Mouse (Mus musculus) forebrain, embryonic 16.5 days (tissue): Measurements from ENCODE around the gene Zic5. TPM values are rescaled to one million over a fixed set of nuclear protein-coding genes. Genes with fewer than 3 reads are reported as not detected.

Experiments used
- ATAC-seq: fragments of 200-750 bp; cut with Nextera tagmentation; 2 replicates; pipeline ENCODE4 v1.8.0; 2017; ENCODE audit warnings: mild to moderate bottlenecking, moderate library complexity
- H3K27ac ChIP-seq: fragments of 300-500 bp; sonication (generic); 2 replicates; pipeline ENCODE4 v1.5.1; 2014; ENCODE audit warnings: low read length, control low read depth
- H3K27me3 ChIP-seq: fragments of 300-500 bp; sonication (generic); replicated peaks from 2 replicates; pipeline ENCODE4 v1.6.1; 2014; ENCODE audit warnings: low read length; ENCODE audit not compliant: control insufficient read depth, insufficient read depth
- H3K36me3 ChIP-seq: fragments of 300-500 bp; sonication (generic); 2 replicates; pipeline ENCODE4 v1.6.1; 2014; ENCODE audit not compliant: control insufficient read depth, insufficient read depth
- H3K4me1 ChIP-seq: fragments of 300-500 bp; sonication (generic); replicated peaks from 2 replicates; pipeline ENCODE4 v1.6.1; 2014; ENCODE audit warnings: low read length; ENCODE audit not compliant: control insufficient read depth, insufficient read depth
- H3K4me2 ChIP-seq: fragments of 300-500 bp; sonication (generic); 2 replicates; pipeline ENCODE4 v1.6.1; 2014; ENCODE audit warnings: mild to moderate bottlenecking, low read length, control low read depth
- H3K4me3 ChIP-seq: fragments of 300-500 bp; sonication (generic); replicated peaks from 2 replicates; pipeline ENCODE4 v1.5.1; 2014; ENCODE audit warnings: mild to moderate bottlenecking, low read length, control low read depth
- H3K9ac ChIP-seq: fragments of 300-500 bp; sonication (generic); replicated peaks from 2 replicates; pipeline ENCODE4 v1.6.1; 2014; ENCODE audit warnings: low read depth, low read length, control low read depth
- H3K9me3 ChIP-seq: fragments of 300-500 bp; sonication (generic); 2 replicates; pipeline ENCODE4 v1.6.1; 2016; ENCODE audit warnings: low read length; ENCODE audit not compliant: control insufficient read depth
- WGBS: fragments of 180-500 bp; shearing (Covaris S2); extraction: QIAGEN DNeasy Blood & Tissue Kit; methylation state at CpG from one replicate; pipeline ENCODE4 v1.1.7; 2014; 5-methylcytosine and 5-hydroxymethylcytosine counted together
- polyA plus RNA-seq: library from polyadenylated mRNA; unstranded; fragments of >200 nt; fragmentation: Nextera tagmentation; extraction: Ambion mirVana; gene quantifications from 2 replicates; pipeline ENCODE4 v1.2.1, GENCODE M21; 2015

The Zic5 gene
- polyA plus RNA-seq, 1 experiment from 2014 or later: 8.7 TPM

GRCm38 (mm10) chr14:122489041-122489440 lies 23.6 kb upstream of the Zic5 start:
- no peak overlapping the region for H3K27ac ChIP-seq
- H3K4me1 ChIP-seq: peaks cover 14% of the 10 kb centered on the region
- no peaks in the 10 kb centered on the region for H3K36me3 ChIP-seq
- peak overlapping the region; percentile 9; the same call in 1 of the 2 replicates for H3K4me3 ChIP-seq
- no peaks in the 10 kb centered on the region for H3K9me3 ChIP-seq
- H3K27me3 ChIP-seq: peaks cover 41% of the 10 kb centered on the region
- no peak for ATAC-seq
- H3K9ac ChIP-seq: no peak overlapping the region
- WGBS: 2% methylated on average over 5 of the region's 5 CpGs
- peak overlapping the region; percentile 17 for H3K4me2 ChIP-seq

- H3K27ac ChIP-seq: no peak overlapping the region
- peaks cover 19% of the 10 kb centered on the region for H3K4me1 ChIP-seq
- H3K9me3 ChIP-seq: no peaks in the 10 kb centered on the region
- ATAC-seq: no peak
- no peak overlapping the region for H3K4me3 ChIP-seq
- WGBS: 30% methylated on average over 5 of the region's 5 CpGs
- H3K4me2 ChIP-seq: no peak overlapping the region
- H3K9ac ChIP-seq: no peak overlapping the region
- peaks cover 49% of the 10 kb centered on the region for H3K27me3 ChIP-seq
- H3K36me3 ChIP-seq: no peaks in the 10 kb centered on the region
Observed at GRCm38 (mm10) chr14:122487366-122487765, 21.9 kb upstream of the Zic5 start.

DNA sequence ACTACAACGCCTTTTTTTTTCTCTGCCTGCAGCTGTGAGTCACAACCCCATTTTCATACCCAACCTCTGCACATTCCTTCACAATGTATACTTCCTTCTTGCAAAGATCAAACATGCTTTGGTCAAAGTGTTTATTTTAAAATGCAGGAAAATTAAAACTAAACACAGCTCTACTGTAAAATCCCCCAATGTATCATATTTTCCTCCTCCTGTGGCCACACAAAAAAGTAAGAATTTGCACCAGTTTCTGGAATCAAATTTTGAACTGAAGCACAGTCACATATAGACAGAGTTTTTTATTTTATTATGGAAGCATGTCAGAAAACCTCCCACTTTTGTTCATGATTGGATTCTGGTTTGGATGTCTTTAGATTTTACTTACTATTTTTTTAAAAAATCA lies 21.1 kb upstream of the Zic5 start:
- WGBS: 29% methylated on average over 1 of the region's 1 CpGs

GRCm38 (mm10) chr14:122485635-122486181 lies 20.2 kb upstream of the Zic5 start:
- Histone ChIP-seq H3K4me3 (no peak overlapping the region), H3K9ac (no peak overlapping the region), H3K27ac (peak overlapping the region; percentile 66), H3K9me3 (no peaks in the 10 kb centered on the region), H3K27me3 (peaks cover 48% of the 10 kb centered on the region), H3K4me1 (peaks cover 21% of the 10 kb centered on the region), H3K4me2 (peak overlapping the region; percentile 35), H3K36me3 (no peaks in the 10 kb centered on the region)
- 13% methylated on average over 12 of the region's 12 CpGs for WGBS
- ATAC-seq: no peak

More for the DNA sequence above, 21.1 kb upstream of the Zic5 start:
- H3K27ac ChIP-seq: no peak overlapping the region
- no peaks in the 10 kb centered on the region for H3K36me3 ChIP-seq
- H3K4me2 ChIP-seq: no peak overlapping the region
- H3K9ac ChIP-seq: no peak overlapping the region
- no peak overlapping the region for H3K4me3 ChIP-seq
- H3K4me1 ChIP-seq: peaks cover 23% of the 10 kb centered on the region
- H3K27me3 ChIP-seq: peaks cover 53% of the 10 kb centered on the region
- ATAC-seq: no peak
- no peaks in the 10 kb centered on the region for H3K9me3 ChIP-seq

DNA sequence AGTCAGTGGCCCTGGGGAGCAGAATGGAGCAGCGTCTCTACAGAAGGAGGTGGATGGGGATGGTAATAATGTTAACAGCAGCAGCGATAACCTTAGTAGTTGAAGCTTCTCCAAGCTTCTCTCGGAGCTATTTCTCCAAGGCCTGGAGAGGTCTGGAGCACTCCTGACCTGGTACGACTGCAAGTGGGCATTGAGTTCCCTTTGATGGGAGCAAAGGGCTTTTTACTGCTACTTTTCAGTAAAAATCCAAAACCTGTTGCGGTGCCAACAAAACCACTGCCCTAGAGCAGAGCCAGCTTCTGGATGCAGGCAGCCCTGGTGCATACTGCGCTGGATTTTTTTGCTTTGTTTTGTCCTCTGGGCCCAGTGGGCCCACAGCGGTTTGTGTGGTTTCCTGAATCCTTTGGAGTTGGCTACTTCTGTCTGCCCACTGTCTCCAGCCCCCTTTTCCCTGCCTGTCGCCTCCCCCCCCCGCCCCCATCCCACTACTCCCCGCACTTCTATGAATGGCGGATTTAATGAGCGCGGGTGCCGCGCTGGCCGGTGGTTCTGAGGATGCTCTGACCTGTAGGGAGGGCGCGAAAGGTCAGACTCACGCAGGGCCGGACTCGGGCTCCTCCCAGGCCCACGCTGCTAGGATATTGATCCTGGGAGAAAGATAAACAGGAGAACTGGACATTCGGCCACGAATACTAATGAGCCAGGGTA lies 19.5 kb upstream of the Zic5 start:
- H3K4me3 ChIP-seq: no peak overlapping the region
- H3K27ac ChIP-seq: peak overlapping the region; percentile 66
- peaks cover 50% of the 10 kb centered on the region for H3K27me3 ChIP-seq
- H3K9ac ChIP-seq: no peak overlapping the region
- WGBS: 10% methylated on average over 23 of the region's 24 CpGs
- 0 out of 2 replicates have a peak, but pooled peaks have one; percentile 23 for ATAC-seq
- H3K4me1 ChIP-seq: peaks cover 15% of the 10 kb centered on the region
- no peaks in the 10 kb centered on the region for H3K36me3 ChIP-seq
- peak overlapping the region; percentile 35 for H3K4me2 ChIP-seq
- H3K9me3 ChIP-seq: no peaks in the 10 kb centered on the region

- Histone ChIP-seq H3K27ac (peak overlapping the region; percentile 44; the same call in 1 of the 2 replicates), H3K4me3 (no peak overlapping the region), H3K4me1 (peaks cover 15% of the 10 kb centered on the region), H3K36me3 (no peaks in the 10 kb centered on the region), H3K9ac (no peak overlapping the region), H3K4me2 (peak overlapping the region; percentile 31), H3K27me3 (peaks cover 50% of the 10 kb centered on the region), H3K9me3 (no peaks in the 10 kb centered on the region)
- 36% methylated on average over 4 of the region's 4 CpGs for WGBS
- ATAC-seq: no peak
Observed at GRCm38 (mm10) chr14:122484458-122484843, 19.0 kb upstream of the Zic5 start.

- no peak overlapping the region for H3K9ac ChIP-seq
- ATAC-seq: no peak
- no peaks in the 10 kb centered on the region for H3K36me3 ChIP-seq
- H3K4me2 ChIP-seq: peak overlapping the region; percentile 31
- H3K27me3 ChIP-seq: peaks cover 46% of the 10 kb centered on the region
- H3K9me3 ChIP-seq: no peaks in the 10 kb centered on the region
- peak overlapping the region; percentile 23; the same call in 1 of the 2 replicates for H3K27ac ChIP-seq
- no peak overlapping the region for H3K4me3 ChIP-seq
- peaks cover 17% of the 10 kb centered on the region for H3K4me1 ChIP-seq
- 23% methylated on average over 18 of the region's 18 CpGs for WGBS
Observed at GRCm38 (mm10) chr14:122483556-122484421, 18.3 kb upstream of the Zic5 start.

DNA sequence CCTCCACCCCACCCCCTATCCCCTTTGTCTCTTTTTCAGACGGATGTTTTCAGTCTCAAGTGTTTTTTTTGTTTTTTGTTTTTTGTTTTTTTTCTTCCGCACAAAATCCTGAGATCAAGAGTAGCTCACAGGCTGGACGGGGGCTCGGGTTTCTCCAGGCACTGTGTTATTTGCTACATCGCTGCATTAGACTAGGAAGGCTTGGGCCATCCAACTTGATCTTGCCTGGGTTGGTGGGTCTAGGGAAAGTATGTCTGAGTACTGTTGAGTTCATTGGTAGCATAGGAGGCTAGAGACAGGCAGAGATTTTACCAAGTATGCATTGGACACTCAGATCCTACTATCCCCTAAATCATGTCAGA lies 17.5 kb upstream of the Zic5 start:
- Histone ChIP-seq H3K4me3 (peak overlapping the region; percentile 12), H3K4me1 (peaks cover 19% of the 10 kb centered on the region), H3K4me2 (peak overlapping the region; percentile 41), H3K27me3 (peaks cover 47% of the 10 kb centered on the region), H3K36me3 (no peaks in the 10 kb centered on the region), H3K27ac (peak overlapping the region; percentile 67), H3K9me3 (no peaks in the 10 kb centered on the region), H3K9ac (peak overlapping the region; percentile 45)
- 14% methylated on average over 5 of the region's 5 CpGs for WGBS
- ATAC-seq: no peak
